Mouse (Mus musculus) embryonic facial prominence, embryonic 14.5 days (tissue): ENCODE results near the gene Car9. TPM values are rescaled to one million over a fixed set of nuclear protein-coding genes. Genes with fewer than 3 reads are reported as not detected.
A peak's percentile ranks its signal among the peaks of the same experiment; 100 is the strongest.
"Not testable (repeated sequence)": the region's sequence is repeated elsewhere in the genome, so short reads cannot be mapped to it uniquely, and the experiment has no call there.

Source experiments
- ATAC-seq: fragments of 200-750 bp; cut with Nextera tagmentation; 2 replicates; pipeline ENCODE4 v1.8.0; 2017; ENCODE audit warnings: low read depth, moderate number of reproducible peaks, moderate TSS enrichment
- DNase-seq: peaks from one replicate; pipeline ENCODE4 v3.0.0-alpha.2; 2015; ENCODE audit warnings: low spot score
- H3K27ac ChIP-seq: fragments of 300-500 bp; sonication (generic); replicated peaks from 2 replicates; pipeline ENCODE4 v1.5.1; 2014; ENCODE audit warnings: low read depth, mild to moderate bottlenecking, low read length, moderate library complexity
- H3K27me3 ChIP-seq: fragments of 300-500 bp; sonication (generic); replicated peaks from 2 replicates; pipeline ENCODE4 v1.6.1; 2014; ENCODE audit warnings: low read length; ENCODE audit not compliant: control insufficient read depth, insufficient read depth
- H3K36me3 ChIP-seq: fragments of 300-500 bp; sonication (generic); 2 replicates; pipeline ENCODE4 v1.6.1; 2014; ENCODE audit warnings: low read length, mixed read lengths; ENCODE audit not compliant: control insufficient read depth, insufficient read depth
- H3K4me1 ChIP-seq: fragments of 300-500 bp; sonication (generic); 2 replicates; pipeline ENCODE4 v1.6.1; 2014; ENCODE audit warnings: antibody characterized with exemption, low read length; ENCODE audit not compliant: control insufficient read depth, insufficient read depth
- H3K4me2 ChIP-seq: fragments of 300-500 bp; sonication (generic); 2 replicates; pipeline ENCODE4 v1.6.1; 2014; ENCODE audit warnings: low read depth, mild to moderate bottlenecking, low read length, moderate library complexity, mixed read lengths
- H3K4me3 ChIP-seq: fragments of 300-500 bp; sonication (generic); 2 replicates; pipeline ENCODE4 v1.5.1; 2014; ENCODE audit warnings: low read depth, mild to moderate bottlenecking, low read length
- H3K9ac ChIP-seq: fragments of 300-500 bp; sonication (generic); 2 replicates; pipeline ENCODE4 v1.6.1; 2014; ENCODE audit warnings: low read depth, mild to moderate bottlenecking, low read length, moderate library complexity, mixed read lengths
- H3K9me3 ChIP-seq: fragments of 300-500 bp; sonication (generic); 2 replicates; pipeline ENCODE4 v1.6.1; 2016; ENCODE audit warnings: low read length; ENCODE audit not compliant: control insufficient read depth
- WGBS: fragments of 180-500 bp; shearing (Covaris S2); extraction: QIAGEN DNeasy Blood & Tissue Kit; methylation state at CpG from one replicate; pipeline ENCODE4 v1.1.7; 2014; 5-methylcytosine and 5-hydroxymethylcytosine counted together
- polyA plus RNA-seq: library from polyadenylated mRNA; unstranded; fragments of >200 nt; fragmentation: Nextera tagmentation; extraction: Ambion mirVana; gene quantifications from 2 replicates; pipeline ENCODE4 v1.2.1, GENCODE M21; 2014

The Car9 gene
- polyA plus RNA-seq, 1 experiment from 2014 or later = 0.43 TPM

DNA sequence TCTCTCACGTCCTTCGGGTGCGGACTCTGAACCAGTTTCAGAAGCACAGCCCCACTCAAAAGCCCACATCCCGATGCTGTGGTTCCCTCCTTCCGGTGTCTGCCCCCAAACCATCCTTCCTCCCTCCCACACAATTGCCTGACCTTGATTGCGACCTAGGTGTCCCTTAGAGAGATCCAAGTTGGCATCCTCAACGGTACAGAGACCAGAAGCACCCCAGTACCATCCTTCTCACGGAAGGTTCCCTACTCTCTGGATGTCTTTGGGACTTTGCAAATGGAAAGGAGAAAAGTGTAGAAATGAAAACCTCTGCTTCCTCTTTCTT lies 28.3 kb upstream of the Car9 start:
- Histone ChIP-seq H3K4me2 (peak overlapping the region; percentile 55), H3K4me3 (peak overlapping the region; percentile 31), H3K9me3 (no peaks in the 10 kb centered on the region), H3K4me1 (no peaks in the 10 kb centered on the region), H3K9ac (peak overlapping the region; percentile 54), H3K27me3 (no peaks in the 10 kb centered on the region), H3K27ac (peak overlapping the region; percentile 39; the same call in 1 of the 2 replicates), H3K36me3 (no peaks in the 10 kb centered on the region)
- ATAC-seq (no peak; the same call in 1 of the 2 replicates), DNase-seq (no peak)
- 54% methylated on average over 8 of the region's 8 CpGs for WGBS

DNA sequence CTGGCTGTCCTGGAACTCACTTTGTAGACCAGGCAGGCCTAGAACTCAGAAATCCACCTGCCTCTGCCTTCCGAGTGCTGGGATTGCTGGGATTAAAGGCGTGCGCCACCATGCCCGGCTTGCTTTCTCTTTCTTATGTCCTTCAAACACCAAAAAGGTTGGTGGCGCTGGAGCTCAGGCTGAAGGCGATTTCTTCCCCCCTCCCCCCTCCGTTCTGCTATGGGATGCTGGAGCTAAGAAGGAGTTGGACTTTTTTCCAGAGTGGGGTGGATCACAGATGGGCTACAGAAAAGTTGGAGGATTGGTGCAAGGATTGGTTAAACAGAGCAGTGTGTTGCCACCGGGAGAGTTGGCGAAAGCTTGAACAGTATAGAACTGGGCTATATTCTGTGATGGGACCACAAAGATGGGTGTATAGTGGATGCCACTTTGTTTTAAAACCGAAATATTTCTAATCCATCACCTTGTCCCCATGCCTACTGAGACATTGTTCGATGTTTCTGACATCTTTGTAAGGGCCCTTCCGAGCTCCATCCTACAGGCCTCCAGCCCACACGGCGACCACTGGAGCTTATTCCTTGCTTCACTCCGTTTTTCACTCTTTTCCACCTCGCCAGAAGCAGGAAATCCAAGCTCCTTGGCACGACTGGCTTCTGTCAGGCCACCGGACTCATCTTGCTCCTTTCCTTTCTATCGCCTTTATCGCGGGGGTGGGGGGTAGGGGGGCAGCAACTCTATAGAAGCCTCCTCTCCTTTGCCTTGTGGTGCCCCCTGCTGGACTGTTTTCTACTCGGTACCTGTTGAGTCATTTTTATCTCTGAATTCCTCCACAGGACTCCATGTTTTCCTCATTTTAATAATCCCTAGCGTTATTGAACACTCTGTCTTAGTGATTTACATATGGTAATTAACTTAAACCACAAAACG lies 27.6 kb upstream of the Car9 start:
- Histone ChIP-seq H3K4me2 (peak overlapping the region; percentile 44), H3K36me3 (no peaks in the 10 kb centered on the region), H3K27me3 (no peaks in the 10 kb centered on the region), H3K4me3 (no peak overlapping the region), H3K4me1 (no peaks in the 10 kb centered on the region), H3K9ac (no peak overlapping the region), H3K27ac (no peak overlapping the region), H3K9me3 (no peaks in the 10 kb centered on the region)
- 44% methylated on average over 24 of the region's 24 CpGs for WGBS
- ATAC-seq (no peak), DNase-seq (peak; percentile 81)

DNA sequence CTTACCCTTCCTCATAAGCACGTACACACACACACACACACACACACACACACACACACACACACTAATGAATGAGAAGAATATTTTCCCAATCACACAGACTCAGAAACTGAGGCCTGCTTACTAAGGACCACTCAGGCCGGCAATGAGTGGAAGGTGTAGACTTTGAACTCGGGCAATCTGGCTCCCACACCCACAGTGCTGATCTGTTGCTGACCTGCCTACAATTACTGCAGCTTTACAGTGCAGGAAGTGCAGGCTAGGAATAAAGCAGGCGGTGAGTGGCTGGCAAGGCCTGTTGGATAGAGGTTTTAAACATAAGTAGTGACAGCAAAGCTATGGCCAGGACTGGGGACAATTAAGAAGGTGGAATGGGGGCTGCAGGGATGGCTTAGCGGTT lies 25.8 kb upstream of the Car9 start:
- no peaks in the 10 kb centered on the region for H3K36me3 ChIP-seq
- H3K4me2 ChIP-seq = no peak overlapping the region
- H3K9me3 ChIP-seq = no peaks in the 10 kb centered on the region
- ATAC-seq (no peak), DNase-seq (no peak)
- 80% methylated on average over 5 of the region's 5 CpGs for WGBS
- no peak overlapping the region for H3K4me3 ChIP-seq
- H3K4me1 ChIP-seq = no peaks in the 10 kb centered on the region
- no peak overlapping the region for H3K27ac ChIP-seq
- no peak overlapping the region for H3K9ac ChIP-seq
- H3K27me3 ChIP-seq = no peaks in the 10 kb centered on the region

DNA sequence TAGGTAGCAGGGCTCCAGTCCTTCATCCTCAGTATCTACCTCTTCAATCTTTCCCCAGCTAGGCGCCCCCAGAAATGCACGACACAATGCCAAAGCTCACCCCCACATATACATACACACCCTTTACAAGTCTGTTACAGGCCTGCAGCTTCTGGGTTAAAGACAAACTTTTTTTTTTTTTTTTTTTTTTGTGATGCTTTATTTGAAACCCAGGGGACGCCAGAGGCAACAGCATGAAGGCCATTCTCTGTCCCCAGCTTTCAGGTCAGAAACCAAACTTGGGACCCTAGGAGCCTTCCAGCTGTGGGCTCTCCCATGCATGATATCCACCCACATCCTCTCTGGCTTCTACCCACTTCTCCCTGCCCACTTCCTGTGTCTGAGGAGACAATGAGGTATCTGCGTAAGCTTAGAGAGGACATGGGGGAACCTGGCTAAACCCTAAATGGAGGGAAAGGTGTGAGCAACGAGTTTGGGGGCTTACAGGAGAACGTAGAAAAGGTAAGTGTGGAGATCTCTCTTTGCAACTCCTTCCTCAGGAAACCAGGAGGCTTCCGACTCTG lies 24.8 kb upstream of the Car9 start:
- ATAC-seq (no peak), DNase-seq (no peak)
- H3K4me2 ChIP-seq = no peak overlapping the region
- H3K27me3 ChIP-seq = no peaks in the 10 kb centered on the region
- no peak overlapping the region for H3K9ac ChIP-seq
- H3K36me3 ChIP-seq = no peaks in the 10 kb centered on the region
- no peak overlapping the region for H3K27ac ChIP-seq
- 66% methylated on average over 7 of the region's 7 CpGs for WGBS
- no peak overlapping the region for H3K4me3 ChIP-seq
- no peaks in the 10 kb centered on the region for H3K9me3 ChIP-seq
- no peaks in the 10 kb centered on the region for H3K4me1 ChIP-seq

DNA sequence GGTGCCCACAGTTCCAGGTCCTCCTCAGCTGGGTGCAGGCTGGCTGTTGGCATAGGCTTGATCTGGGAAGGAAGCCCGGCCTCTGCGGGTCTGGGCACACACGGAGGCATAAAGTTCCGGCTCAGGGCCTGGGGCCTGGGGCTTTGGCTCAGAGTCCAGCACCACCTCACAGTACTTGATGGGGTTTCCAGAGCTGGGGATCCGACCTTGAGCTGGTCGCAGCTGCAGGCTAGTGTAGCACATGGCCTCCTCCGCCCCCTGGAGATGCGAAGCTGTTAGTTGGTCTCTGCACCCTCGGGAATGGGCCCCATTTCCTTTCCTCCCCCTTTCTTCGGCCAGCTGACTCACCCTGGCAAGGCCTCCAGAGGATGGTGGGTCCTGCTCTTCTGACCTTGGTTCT lies 24.2 kb upstream of the Car9 start:
- 62% methylated on average over 9 of the region's 10 CpGs for WGBS

DNA sequence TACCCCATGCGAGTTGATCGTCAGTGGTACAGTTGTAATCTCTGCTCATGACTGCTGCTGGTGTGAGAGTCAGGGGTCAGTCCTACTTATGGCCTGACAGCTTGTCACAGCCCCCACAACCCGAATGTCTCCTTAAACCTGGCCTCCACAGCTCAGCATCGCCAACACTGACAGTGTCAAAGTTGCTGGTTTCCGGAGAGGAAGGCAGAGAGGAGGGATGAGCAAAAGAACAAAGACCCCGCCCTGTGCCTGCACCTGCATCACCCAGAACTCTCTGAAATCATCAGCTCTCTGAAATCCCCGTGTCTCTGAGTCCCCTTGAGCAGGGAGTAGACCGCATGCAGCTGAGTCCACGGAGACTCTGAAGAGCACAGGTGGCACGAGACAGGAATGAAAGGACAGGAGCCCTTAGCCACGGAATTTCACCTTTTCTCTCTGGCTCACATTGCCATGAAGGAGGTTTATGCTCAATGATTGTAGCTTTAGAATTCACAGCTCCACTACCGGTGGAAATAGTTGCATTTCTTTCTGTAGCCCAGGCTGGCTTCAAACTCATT lies 23.2 kb upstream of the Car9 start, which contains the start of gene Sit1:
Gene Sit1 (minus strand): TSS at position 200 of the 557 bp plus-strand sequence.
- H3K9me3 ChIP-seq = no peaks in the 10 kb centered on the region
- no peak within 1 kb of the TSS for H3K4me2 ChIP-seq
- no peak for DNase-seq
- ATAC-seq = no peak
- no peaks in the 10 kb centered on the region for H3K27me3 ChIP-seq
- no peak within 1 kb of the TSS for H3K27ac ChIP-seq
- H3K36me3 ChIP-seq = no peaks in the 10 kb centered on the region
- 55% methylated on average over 12 of the region's 12 CpGs for WGBS
- H3K9ac ChIP-seq = no peak within 1 kb of the TSS
- no peak within 1 kb of the TSS for H3K4me3 ChIP-seq
- no peaks in the 10 kb centered on the region for H3K4me1 ChIP-seq

More for the DNA sequence above, 24.2 kb upstream of the Car9 start:
- H3K4me3 ChIP-seq = no peak overlapping the region
- H3K36me3 ChIP-seq = no peaks in the 10 kb centered on the region
- H3K27me3 ChIP-seq = no peaks in the 10 kb centered on the region
- H3K27ac ChIP-seq = no peak overlapping the region
- no peak overlapping the region for H3K9ac ChIP-seq
- H3K9me3 ChIP-seq = no peaks in the 10 kb centered on the region
- H3K4me1 ChIP-seq = no peaks in the 10 kb centered on the region
- H3K4me2 ChIP-seq = no peak overlapping the region
- DNase-seq (no peak), ATAC-seq (no peak)

DNA sequence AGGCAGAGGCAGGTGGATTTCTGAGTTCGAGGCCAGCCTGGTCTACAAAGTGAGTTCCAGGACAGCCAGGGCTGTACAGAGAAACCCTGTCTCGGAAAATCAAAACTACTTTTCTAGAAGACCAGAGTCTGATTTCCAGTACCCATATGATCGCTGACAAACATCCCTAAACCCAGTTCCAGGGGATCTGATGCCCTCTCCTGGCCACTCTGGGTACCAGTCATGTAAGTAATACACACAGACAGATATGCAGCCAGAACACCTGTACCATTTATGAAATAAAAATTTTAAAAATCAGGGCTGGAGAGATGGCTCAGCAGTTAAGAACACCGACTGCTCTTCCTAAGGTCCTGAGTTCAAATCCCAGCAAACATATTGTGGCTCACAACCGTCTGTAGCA lies 21.1 kb upstream of the Car9 start:
- ATAC-seq, H3K36me3 ChIP-seq, DNase-seq, H3K9me3 ChIP-seq, H3K27me3 ChIP-seq, H3K9ac ChIP-seq, H3K27ac ChIP-seq, H3K4me2 ChIP-seq, H3K4me1 ChIP-seq, H3K4me3 ChIP-seq: not testable (repeated sequence)
- 87% methylated on average over 5 of the region's 5 CpGs for WGBS

DNA sequence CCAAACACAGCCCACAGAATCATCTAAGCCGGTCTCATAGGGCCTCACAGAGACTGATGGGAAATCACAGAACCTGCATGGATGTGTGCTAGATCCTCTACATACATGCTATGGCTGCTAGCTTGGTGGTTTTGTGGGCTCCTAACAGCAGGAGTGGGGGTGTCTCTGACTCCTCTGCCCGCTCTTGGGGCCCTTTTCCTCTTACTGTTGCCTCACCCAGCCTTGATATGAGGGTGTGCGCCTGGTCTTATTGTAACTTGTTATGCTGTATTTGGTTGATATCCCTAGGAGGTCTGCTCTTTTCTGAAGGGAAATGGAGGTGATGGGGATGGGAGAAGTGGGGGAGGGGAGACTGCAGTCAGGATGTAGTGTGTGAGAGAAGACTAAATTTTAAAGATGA lies 17.2 kb upstream of the Car9 start:
- no peak overlapping the region for H3K4me2 ChIP-seq
- DNase-seq = no peak
- WGBS = 93% methylated on average over 3 of the region's 3 CpGs
- H3K27ac ChIP-seq = no peak overlapping the region
- no peak for ATAC-seq
- no peaks in the 10 kb centered on the region for H3K27me3 ChIP-seq
- peaks cover 4% of the 10 kb centered on the region for H3K4me1 ChIP-seq
- no peaks in the 10 kb centered on the region for H3K36me3 ChIP-seq
- H3K9ac ChIP-seq = no peak overlapping the region
- H3K9me3 ChIP-seq = no peaks in the 10 kb centered on the region
- no peak overlapping the region for H3K4me3 ChIP-seq
